Comparison of ENCODE assay signal across 27 mouse cellular contexts in the genomic region with DNA sequence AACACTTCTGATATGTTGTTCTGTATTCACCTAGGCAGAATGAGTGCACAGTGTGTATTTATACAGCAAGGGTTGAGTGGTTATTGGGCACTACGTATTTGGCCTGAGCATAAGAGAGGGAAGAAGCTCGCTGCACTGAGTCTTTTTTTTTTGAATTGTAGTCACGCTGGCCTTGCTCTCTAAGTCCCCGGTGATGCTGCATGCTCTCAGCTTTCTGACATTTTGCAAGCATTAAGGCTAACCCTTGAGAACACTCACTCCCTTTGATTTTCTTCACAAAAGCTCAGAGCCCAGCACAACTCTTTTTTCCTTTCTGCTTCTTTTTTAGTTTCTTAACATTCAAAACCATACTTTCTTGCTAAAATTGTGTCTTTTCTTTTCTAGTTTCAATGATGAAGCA.
A peak's percentile ranks its signal among the peaks of the same experiment; 100 is the strongest.
DNase-seq lines count a peak whose midpoint lies in the region; ATAC-seq and TF ChIP-seq lines count a peak whose summit lies in the region.
"Had no signal": no experiment of that assay in that cellular context is flagged by ENCODE, and none has a peak within 500 bp of the region (broad histone marks: within the 10 kb centered on the region; RNA-seq: fewer than 3 reads in every experiment).

No protein-coding gene starts in this region.

- no peak overlapping the region for H3K4me2 ChIP-seq in midbrain, embryonic 14.5 days (ENCODE audit: low read length)
- H3K4me2 ChIP-seq in midbrain, embryonic 11.5 days = no peak overlapping the region
- no peak overlapping the region for H3K4me2 ChIP-seq in midbrain, embryonic 16.5 days (ENCODE audit: low read length)
- H3K4me2 ChIP-seq: embryonic facial prominence, embryonic 13.5 days; forebrain, embryonic 12.5 days; forebrain, embryonic 15.5 days; heart, embryonic 13.5 days; hindbrain, embryonic 12.5 days had no signal

- no peak overlapping the region for H3K9ac ChIP-seq in midbrain, embryonic 14.5 days (replicated peaks; ENCODE audit: low read length)
- H3K9ac ChIP-seq in midbrain, embryonic 11.5 days (ENCODE audit: low read length) = no peak overlapping the region
- H3K9ac ChIP-seq in midbrain, embryonic 16.5 days (ENCODE audit: low read depth, low read length) = no peak overlapping the region; the same call in 1 of the 2 replicates
- H3K9ac ChIP-seq: embryonic facial prominence, embryonic 13.5 days; forebrain, embryonic 12.5 days; forebrain, embryonic 15.5 days; heart, embryonic 13.5 days; hindbrain, embryonic 12.5 days had no signal

- peak overlapping the region; percentile 39 for H3K27ac ChIP-seq in midbrain, embryonic 14.5 days (replicated peaks; ENCODE audit: low read depth, low read length)
- no peak overlapping the region for H3K27ac ChIP-seq in midbrain, embryonic 11.5 days (ENCODE audit: low read depth, low read length)
- H3K27ac ChIP-seq in midbrain, embryonic 16.5 days (ENCODE audit: low read length) = peak overlapping the region; percentile 64; the same call in 1 of the 2 replicates
- H3K27ac ChIP-seq: embryonic facial prominence, embryonic 10.5 days; embryonic facial prominence, embryonic 13.5 days; forebrain, embryonic 12.5 days; forebrain, embryonic 15.5 days; heart, adult 2 months; heart, embryonic 10.5 days; heart, embryonic 13.5 days; hindbrain, embryonic 12.5 days had no signal

- TF ChIP-seq POLR2A in brain, embryonic 14.5 days (IDR thresholded peaks at IDR 0.05; ENCODE audit: borderline replicate concordance, extremely low read depth, insufficient read depth, insufficient read length, poor library complexity, severe bottlenecking) = no peak

- H3K4me3 ChIP-seq in midbrain, embryonic 14.5 days (replicated peaks; ENCODE audit: low read depth, low read length) = no peak overlapping the region
- H3K4me3 ChIP-seq in midbrain, embryonic 11.5 days (ENCODE audit: low read depth, low read length) = no peak overlapping the region
- H3K4me3 ChIP-seq in midbrain, embryonic 16.5 days (ENCODE audit: low read depth, low read length) = no peak overlapping the region
- H3K4me3 ChIP-seq: embryonic facial prominence, embryonic 10.5 days; embryonic facial prominence, embryonic 13.5 days; erythroblast, embryonic 14.5 days; forebrain, embryonic 12.5 days; forebrain, embryonic 15.5 days; heart, adult 2 months; heart, embryonic 10.5 days; heart, embryonic 13.5 days; hindbrain, embryonic 12.5 days had no signal

- WGBS in midbrain, embryonic 14.5 days = 26% methylated on average over 4 of the region's 4 CpGs
- 50% methylated on average over 4 of the region's 4 CpGs for WGBS in midbrain, embryonic 11.5 days
- 28% methylated on average over 4 of the region's 4 CpGs for WGBS in midbrain, embryonic 16.5 days

- no peaks in the 10 kb centered on the region for H3K4me1 ChIP-seq in midbrain, embryonic 14.5 days (ENCODE audit: control insufficient read depth, insufficient read depth, low read length)
- H3K4me1 ChIP-seq in midbrain, embryonic 11.5 days (ENCODE audit: control insufficient read depth, insufficient read depth, low read length) = no peaks in the 10 kb centered on the region
- peaks cover 6% of the 10 kb centered on the region; the same call in 1 of the 2 replicates for H3K4me1 ChIP-seq in midbrain, embryonic 16.5 days (ENCODE audit: control insufficient read depth, insufficient read depth, low read length)
- H3K4me1 ChIP-seq: embryonic facial prominence, embryonic 10.5 days; embryonic facial prominence, embryonic 13.5 days; forebrain, embryonic 12.5 days; forebrain, embryonic 15.5 days; heart, embryonic 10.5 days; heart, embryonic 13.5 days; hindbrain, embryonic 12.5 days had no signal

- H3K36me3 ChIP-seq in midbrain, embryonic 14.5 days (ENCODE audit: control insufficient read depth, insufficient read depth, low read length) = no peaks in the 10 kb centered on the region
- H3K36me3 ChIP-seq in midbrain, embryonic 11.5 days (ENCODE audit: control insufficient read depth, insufficient read depth, low read length) = no peaks in the 10 kb centered on the region
- no peaks in the 10 kb centered on the region for H3K36me3 ChIP-seq in midbrain, embryonic 16.5 days (ENCODE audit: control insufficient read depth, insufficient read depth, low read length)
- H3K36me3 ChIP-seq: embryonic facial prominence, embryonic 10.5 days; embryonic facial prominence, embryonic 13.5 days; forebrain, embryonic 12.5 days; forebrain, embryonic 15.5 days; heart, embryonic 10.5 days; heart, embryonic 13.5 days; hindbrain, embryonic 12.5 days had no signal

- ATAC-seq in midbrain, embryonic 14.5 days (ENCODE audit: low FRiP score, low TSS enrichment) = no peak
- ATAC-seq in midbrain, embryonic 11.5 days (ENCODE audit: low FRiP score) = no peak
- ATAC-seq in midbrain, embryonic 16.5 days = peak; percentile 60; the same call in 1 of the 2 replicates
- ATAC-seq: CD4-positive, CD25-positive, alpha-beta regulatory T cell, adult 4 months; forebrain, embryonic 15.5 days; hindbrain, embryonic 16.5 days had no signal

- no peak for TF ChIP-seq CTCF in brain, embryonic 14.5 days (IDR thresholded peaks at IDR 0.05; ENCODE audit: borderline replicate concordance, extremely low read depth, insufficient read depth, insufficient read length)

- H3K27me3 ChIP-seq in midbrain, embryonic 14.5 days (ENCODE audit: control insufficient read depth, insufficient read depth, low read length) = no peaks in the 10 kb centered on the region
- H3K27me3 ChIP-seq in midbrain, embryonic 11.5 days (ENCODE audit: control insufficient read depth, insufficient read depth, low read length) = no peaks in the 10 kb centered on the region
- H3K27me3 ChIP-seq in midbrain, embryonic 16.5 days (ENCODE audit: control insufficient read depth, insufficient read depth, low read depth, low read length) = no peaks in the 10 kb centered on the region
- H3K27me3 ChIP-seq: embryonic facial prominence, embryonic 13.5 days; forebrain, embryonic 12.5 days; forebrain, embryonic 15.5 days; heart, embryonic 13.5 days; hindbrain, embryonic 12.5 days had no signal

- H3K9me3 ChIP-seq in midbrain, embryonic 14.5 days (ENCODE audit: control insufficient read depth, low read length) = no peaks in the 10 kb centered on the region
- H3K9me3 ChIP-seq in midbrain, embryonic 11.5 days (ENCODE audit: control insufficient read depth, low read length) = no peaks in the 10 kb centered on the region
- H3K9me3 ChIP-seq in midbrain, embryonic 16.5 days (replicated peaks; ENCODE audit: control insufficient read depth, low read length, poor library complexity, severe bottlenecking) = no peaks in the 10 kb centered on the region
- H3K9me3 ChIP-seq: embryonic facial prominence, embryonic 10.5 days; embryonic facial prominence, embryonic 13.5 days; forebrain, embryonic 12.5 days; forebrain, embryonic 15.5 days; heart, embryonic 10.5 days; heart, embryonic 13.5 days; hindbrain, embryonic 12.5 days had no signal

- peak; percentile 42 for DNase-seq in midbrain, embryonic 14.5 days
- DNase-seq in midbrain, embryonic 11.5 days (ENCODE audit: low spot score, missing footprints) = no peak
- peak; percentile 58 for DNase-seq in brain, embryonic 14.5 days (ENCODE audit: low read depth)
- DNase-seq in left cerebral cortex, adult 18-20 months (ENCODE audit: low spot score in 2 of 2) = no peak
- DNase-seq in adrenal gland, postnatal 14 days = no peak
- DNase-seq: adrenal gland, adult 2 months; adrenal gland, postnatal 25 days; cerebellum, adult 11 months; cerebellum, adult 2 months; cerebellum, adult 9-11 months; cerebellum, postnatal 25 days; embryo, embryonic 11 days; gastrocnemius, postnatal 36 days; heart, adult 2 months; heart, postnatal 14 days; heart, postnatal 4 days had no signal

Comparison
In these comparisons a context has a peak if more than half of its experiments do, and no peak if none do; other contexts are left out.
1. DNase-seq: peak in midbrain, embryonic 14.5 days (single experiment) and brain, embryonic 14.5 days (single experiment); none in midbrain, embryonic 11.5 days (single experiment), left cerebral cortex, adult 18-20 months (0 of 2) and adrenal gland, postnatal 14 days (single experiment).